Mouse (Mus musculus) heart, adult 2 months (tissue): ENCODE measurements around the gene Ackr1.

Experiments
- CTCF ChIP-seq: fragments of 200-600 bp; IDR thresholded peaks from 2 replicates; pipeline ENCODE4 v1.8.1; 2022; ENCODE audit warnings: antibody characterized with exemption, mild to moderate bottlenecking, moderate library complexity
- EP300 ChIP-seq: fragments of 200-500 bp; IDR thresholded peaks from 2 replicates; pipeline ENCODE4 v1.6.1; 2011; ENCODE audit warnings: low read depth, low read length, control low read depth; ENCODE audit not compliant: insufficient read depth
- POLR2A ChIP-seq: fragments of 200-500 bp; IDR thresholded peaks from 2 replicates; pipeline ENCODE4 v1.6.1; 2011; ENCODE audit warnings: mild to moderate bottlenecking, low read depth, low read length, control low read depth; ENCODE audit not compliant: insufficient read depth

DNA sequence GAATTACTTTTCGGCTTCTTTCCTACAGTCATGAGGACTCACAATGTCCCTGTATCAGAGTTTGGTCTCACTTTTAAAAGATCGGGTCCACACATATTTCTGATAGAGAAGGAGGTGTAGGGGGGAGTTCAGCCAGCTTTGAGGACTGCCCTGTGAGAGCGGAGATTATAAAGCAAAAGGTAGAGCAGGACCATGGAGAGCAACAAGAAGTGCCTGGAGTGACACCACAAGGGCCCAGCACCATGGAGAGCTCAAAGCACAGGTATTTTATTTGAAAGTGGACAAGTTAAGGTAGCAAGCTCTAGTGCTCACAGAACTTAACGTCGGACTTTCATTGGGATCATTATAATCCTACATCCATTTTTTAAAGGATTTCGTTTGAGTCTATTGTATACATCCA lies 28.1 kb upstream of the Ackr1 start:
- TF ChIP-seq EP300: no peak
- TF ChIP-seq CTCF: no peak
- no peak for TF ChIP-seq POLR2A
